Mouse (Mus musculus) CD8-positive naive resting alpha-beta T cell, adult 2 months (primary cell): ENCODE measurements around the gene Zfp319.

ENCODE experiments used
- DNase-seq, 2 experiments: peaks; one replicate each; pipeline ENCODE4 v3.0.0; 2022; ENCODE audit warnings: low read depth in 2 of 2, low spot score in 2 of 2

Zfp319 gene

GRCm38 (mm10) chr8:95312836-95313235 lies 18.9 kb downstream of the Zfp319 start:
- no peak for DNase-seq

GRCm38 (mm10) chr8:95310342-95310970 lies 21.3 kb downstream of the Zfp319 start, which contains the start of gene Tepp:
Gene Tepp, plus strand, starts transcription at chr8:95310566.
- DNase-seq: no peak

- no peak for DNase-seq
Observed at GRCm38 (mm10) chr8:95306431-95306830, 25.3 kb downstream of the Zfp319 start, which contains the start of gene Cngb1. Gene Cngb1, minus strand, starts transcription at chr8:95306585.

- no peak for DNase-seq
Observed at GRCm38 (mm10) chr8:95305526-95305925, 26.2 kb downstream of the Zfp319 start.

- DNase-seq: peak in 1 of 2 experiments; percentile 41
Observed at GRCm38 (mm10) chr8:95302410-95302809, 29.3 kb downstream of the Zfp319 start.

- no peak for DNase-seq
Observed at GRCm38 (mm10) chr8:95293891-95294290, 37.9 kb downstream of the Zfp319 start.

- no peak for DNase-seq
Observed at GRCm38 (mm10) chr8:95293172-95293571, 38.6 kb downstream of the Zfp319 start.

GRCm38 (mm10) chr8:95289066-95289650 lies 42.6 kb downstream of the Zfp319 start:
- DNase-seq: no peak

- DNase-seq: no peak
Observed at GRCm38 (mm10) chr8:95281493-95281892, 50.3 kb downstream of the Zfp319 start.
